Mouse (Mus musculus) testis, adult 2 months (tissue): ENCODE results near the gene Nfkb2.

Experiments
- CTCF ChIP-seq: fragments of 200-500 bp; IDR thresholded peaks from 2 replicates; pipeline ENCODE4 v1.5.1; 2012; ENCODE audit warnings: low read depth, mild to moderate bottlenecking, inconsistent platforms, low read length, moderate library complexity; ENCODE audit not compliant: control insufficient read depth, insufficient read depth, insufficient replicate concordance
- POLR2A ChIP-seq: fragments of 200-500 bp; IDR thresholded peaks from 2 replicates; pipeline ENCODE4 v1.6.1; 2012; ENCODE audit warnings: low read depth, mild to moderate bottlenecking, inconsistent platforms, low read length, moderate library complexity; ENCODE audit not compliant: control insufficient read depth

DNA sequence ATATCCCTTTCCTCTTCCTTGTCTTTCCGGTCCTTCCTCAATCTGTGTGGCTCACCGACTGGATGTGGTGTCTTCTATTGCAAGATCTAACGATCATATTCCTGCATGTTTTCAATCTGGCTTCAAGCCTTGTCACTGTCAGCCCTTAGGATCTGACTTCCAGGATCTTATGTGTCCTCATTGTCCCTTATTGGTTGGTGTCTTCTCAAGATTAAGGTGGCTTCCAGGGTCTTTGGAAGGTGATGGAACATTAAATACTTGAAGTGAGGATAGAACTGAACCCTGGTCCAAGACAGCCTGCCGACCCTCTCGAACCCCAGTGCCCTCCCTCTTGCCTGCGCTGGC, 34.8 kb downstream of the Nfkb2 start:
- TF ChIP-seq CTCF (no peak), POLR2A (no peak)
